Mouse (Mus musculus) midbrain, embryonic 13.5 days (tissue): Measurements from ENCODE around the gene Ccnl2. TPM values are rescaled to one million over a fixed set of nuclear protein-coding genes. Genes with fewer than 3 reads are reported as not detected.

Experiments used
- ATAC-seq: fragments of 200-750 bp; cut with Nextera tagmentation; 2 replicates; pipeline ENCODE4 v1.8.0; 2017; ENCODE audit warnings: mild to moderate bottlenecking, moderate TSS enrichment, moderate library complexity
- H3K27ac ChIP-seq: fragments of 300-500 bp; sonication (generic); 2 replicates; pipeline ENCODE4 v1.5.1; 2015; ENCODE audit warnings: inconsistent platforms, mild to moderate bottlenecking, moderate library complexity
- H3K27me3 ChIP-seq: fragments of 300-500 bp; sonication (generic); 2 replicates; pipeline ENCODE4 v1.6.1; 2015; ENCODE audit warnings: mild to moderate bottlenecking, inconsistent platforms
- H3K36me3 ChIP-seq: fragments of 300-500 bp; sonication (generic); 2 replicates; pipeline ENCODE4 v1.6.1; 2015; ENCODE audit warnings: mild to moderate bottlenecking, inconsistent platforms
- H3K4me1 ChIP-seq: fragments of 300-500 bp; sonication (generic); replicated peaks from 2 replicates; pipeline ENCODE4 v1.6.1; 2015; ENCODE audit warnings: inconsistent platforms
- H3K4me2 ChIP-seq: fragments of 300-500 bp; sonication (generic); replicated peaks from 2 replicates; pipeline ENCODE4 v1.6.1; 2015; ENCODE audit warnings: moderate library complexity, mild to moderate bottlenecking, inconsistent platforms
- H3K4me3 ChIP-seq: fragments of 300-500 bp; sonication (generic); replicated peaks from 2 replicates; pipeline ENCODE4 v1.5.1; 2015; ENCODE audit warnings: mild to moderate bottlenecking, inconsistent platforms
- H3K9ac ChIP-seq: fragments of 300-500 bp; sonication (generic); replicated peaks from 2 replicates; pipeline ENCODE4 v1.6.1; 2015; ENCODE audit warnings: mild to moderate bottlenecking, inconsistent platforms
- H3K9me3 ChIP-seq: fragments of 300-500 bp; sonication (generic); 2 replicates; pipeline ENCODE4 v1.6.1; 2016; ENCODE audit warnings: mild to moderate bottlenecking, inconsistent platforms
- WGBS: fragments of 180-500 bp; shearing (Covaris S2); methylation state at CpG from one replicate; pipeline ENCODE4 v1.1.7; 2015; 5-methylcytosine and 5-hydroxymethylcytosine counted together
- polyA plus RNA-seq: library from polyadenylated mRNA; unstranded; fragments of >200 nt; fragmentation: Nextera tagmentation; extraction: Ambion mirVana; gene quantifications from 2 replicates; pipeline ENCODE4 v1.2.1, GENCODE M21; 2015

Gene Ccnl2
- polyA plus RNA-seq, result 182 and 189 TPM in 2 replicates

GRCm38 (mm10) chr4:155811929-155812664 lies at the start of gene Ccnl2:
Ccnl2 (plus strand) TSS chr4:155812489.
- Histone ChIP-seq H3K36me3 (peaks cover 72% of the 10 kb centered on the region), H3K9ac (peak within 1 kb of the TSS; percentile 100)
- WGBS, result under 1% methylated on average over 53 of the region's 60 CpGs

GRCm38 (mm10) chr4:155769496-155769879 lies 42.8 kb upstream of the Ccnl2 start:
- peak overlapping the region; percentile 49 for H3K4me3 ChIP-seq
- peaks cover 40% of the 10 kb centered on the region for H3K27me3 ChIP-seq
- H3K9me3 ChIP-seq, result no peaks in the 10 kb centered on the region
- H3K36me3 ChIP-seq, result no peaks in the 10 kb centered on the region
- peak overlapping the region; percentile 37; the same call in 1 of the 2 replicates for H3K27ac ChIP-seq
- 59% methylated on average over 5 of the region's 5 CpGs for WGBS
- 0 out of 2 replicates have a peak, but pooled peaks have one; percentile 9 for ATAC-seq
- peaks cover 19% of the 10 kb centered on the region for H3K4me1 ChIP-seq
- peak overlapping the region; percentile 61 for H3K4me2 ChIP-seq
- H3K9ac ChIP-seq, result peak overlapping the region; percentile 77

More at GRCm38 (mm10) chr4:155811929-155812664, at the start of gene Ccnl2:
- H3K27ac ChIP-seq, result peak within 1 kb of the TSS; percentile 88
- no peaks in the 10 kb centered on the region for H3K9me3 ChIP-seq
- no peaks in the 10 kb centered on the region for H3K27me3 ChIP-seq
- peak; percentile 100 for ATAC-seq
- peak within 1 kb of the TSS; percentile 100 for H3K4me3 ChIP-seq
- H3K4me1 ChIP-seq, result peaks cover 25% of the 10 kb centered on the region
- peak within 1 kb of the TSS; percentile 95 for H3K4me2 ChIP-seq

- WGBS, result under 1% methylated on average over 39 of the region's 39 CpGs
- no peaks in the 10 kb centered on the region for H3K9me3 ChIP-seq
- peak overlapping the region; percentile 61 for H3K4me2 ChIP-seq
- H3K4me3 ChIP-seq, result peak overlapping the region; percentile 49
- H3K27me3 ChIP-seq, result peaks cover 45% of the 10 kb centered on the region
- peaks cover 24% of the 10 kb centered on the region for H3K4me1 ChIP-seq
- no peaks in the 10 kb centered on the region for H3K36me3 ChIP-seq
- ATAC-seq, result peak; percentile 88
- peak overlapping the region; percentile 77 for H3K9ac ChIP-seq
- peak overlapping the region; percentile 37; the same call in 1 of the 2 replicates for H3K27ac ChIP-seq
Measured at GRCm38 (mm10) chr4:155769880-155770512, 42.3 kb upstream of the Ccnl2 start.

- Histone ChIP-seq H3K27me3 (peaks cover 51% of the 10 kb centered on the region), H3K4me2 (peak overlapping the region; percentile 61), H3K27ac (0 out of 2 replicates have a peak overlapping the region, but pooled peaks have one; percentile 37), H3K36me3 (no peaks in the 10 kb centered on the region), H3K4me1 (peaks cover 28% of the 10 kb centered on the region), H3K4me3 (peak overlapping the region; percentile 49), H3K9me3 (no peaks in the 10 kb centered on the region), H3K9ac (peak overlapping the region; percentile 77)
- peak; percentile 41; the same call in 1 of the 2 replicates for ATAC-seq
- 49% methylated on average over 24 of the region's 24 CpGs for WGBS
Measured at GRCm38 (mm10) chr4:155770626-155771025, 41.7 kb upstream of the Ccnl2 start.

GRCm38 (mm10) chr4:155771706-155772105 lies 40.6 kb upstream of the Ccnl2 start:
- H3K27ac ChIP-seq, result no peak overlapping the region
- H3K36me3 ChIP-seq, result no peaks in the 10 kb centered on the region
- no peak for ATAC-seq
- peaks cover 28% of the 10 kb centered on the region for H3K4me1 ChIP-seq
- H3K27me3 ChIP-seq, result peaks cover 55% of the 10 kb centered on the region
- H3K9ac ChIP-seq, result no peak overlapping the region
- no peaks in the 10 kb centered on the region for H3K9me3 ChIP-seq
- WGBS, result 87% methylated on average over 2 of the region's 2 CpGs
- no peak overlapping the region for H3K4me3 ChIP-seq
- H3K4me2 ChIP-seq, result no peak overlapping the region

GRCm38 (mm10) chr4:155772786-155773185 lies 39.5 kb upstream of the Ccnl2 start:
- H3K4me2 ChIP-seq, result peak overlapping the region; percentile 15; the same call in 1 of the 2 replicates
- H3K9me3 ChIP-seq, result no peaks in the 10 kb centered on the region
- no peak overlapping the region for H3K4me3 ChIP-seq
- peaks cover 28% of the 10 kb centered on the region for H3K4me1 ChIP-seq
- peaks cover 55% of the 10 kb centered on the region for H3K27me3 ChIP-seq
- WGBS, result 88% methylated on average over 13 of the region's 13 CpGs
- no peak overlapping the region for H3K9ac ChIP-seq
- no peak for ATAC-seq
- H3K36me3 ChIP-seq, result no peaks in the 10 kb centered on the region
- H3K27ac ChIP-seq, result no peak overlapping the region

- Histone ChIP-seq H3K9me3 (no peaks in the 10 kb centered on the region), H3K27ac (no peak overlapping the region), H3K4me2 (peak overlapping the region; percentile 61), H3K9ac (no peak overlapping the region), H3K27me3 (peaks cover 55% of the 10 kb centered on the region), H3K4me3 (peak overlapping the region; percentile 38), H3K4me1 (peaks cover 28% of the 10 kb centered on the region), H3K36me3 (no peaks in the 10 kb centered on the region)
- 36% methylated on average over 5 of the region's 5 CpGs for WGBS
- no peak for ATAC-seq
Measured at GRCm38 (mm10) chr4:155773335-155774078, 38.8 kb upstream of the Ccnl2 start.

- Histone ChIP-seq H3K27me3 (peaks cover 55% of the 10 kb centered on the region), H3K4me1 (peaks cover 27% of the 10 kb centered on the region), H3K36me3 (no peaks in the 10 kb centered on the region), H3K4me2 (peak within 1 kb of the TSS; percentile 61), H3K4me3 (peak within 1 kb of the TSS; percentile 38), H3K9ac (peak within 1 kb of the TSS; percentile 54), H3K9me3 (no peaks in the 10 kb centered on the region), H3K27ac (peak within 1 kb of the TSS; percentile 27)
- 4% methylated on average over 35 of the region's 35 CpGs for WGBS
- peak; percentile 75 for ATAC-seq
Measured at GRCm38 (mm10) chr4:155774280-155774754, 38.0 kb upstream of the Ccnl2 start, which contains the start of gene Vwa1. Vwa1 (minus strand) TSS chr4:155774698.

GRCm38 (mm10) chr4:155774971-155775740 lies 37.1 kb upstream of the Ccnl2 start:
- Histone ChIP-seq H3K9ac (peak overlapping the region; percentile 54; the same call in 1 of the 2 replicates), H3K9me3 (no peaks in the 10 kb centered on the region), H3K4me2 (peak overlapping the region; percentile 61), H3K27me3 (peaks cover 55% of the 10 kb centered on the region), H3K27ac (peak overlapping the region; percentile 27), H3K4me1 (peaks cover 21% of the 10 kb centered on the region), H3K36me3 (no peaks in the 10 kb centered on the region), H3K4me3 (peak overlapping the region; percentile 38)
- WGBS, result 71% methylated on average over 9 of the region's 9 CpGs
- no peak for ATAC-seq

- WGBS, result 88% methylated on average over 3 of the region's 3 CpGs
- H3K4me2 ChIP-seq, result no peak overlapping the region
- no peak overlapping the region for H3K9ac ChIP-seq
- peaks cover 52% of the 10 kb centered on the region for H3K27me3 ChIP-seq
- no peak overlapping the region for H3K27ac ChIP-seq
- H3K36me3 ChIP-seq, result no peaks in the 10 kb centered on the region
- peaks cover 15% of the 10 kb centered on the region for H3K4me1 ChIP-seq
- H3K9me3 ChIP-seq, result no peaks in the 10 kb centered on the region
- no peak for ATAC-seq
- H3K4me3 ChIP-seq, result no peak overlapping the region
Measured at GRCm38 (mm10) chr4:155775855-155776254, 36.4 kb upstream of the Ccnl2 start.
